Comparison of ENCODE assay signal across 8 mouse cellular contexts in the genomic region with DNA sequence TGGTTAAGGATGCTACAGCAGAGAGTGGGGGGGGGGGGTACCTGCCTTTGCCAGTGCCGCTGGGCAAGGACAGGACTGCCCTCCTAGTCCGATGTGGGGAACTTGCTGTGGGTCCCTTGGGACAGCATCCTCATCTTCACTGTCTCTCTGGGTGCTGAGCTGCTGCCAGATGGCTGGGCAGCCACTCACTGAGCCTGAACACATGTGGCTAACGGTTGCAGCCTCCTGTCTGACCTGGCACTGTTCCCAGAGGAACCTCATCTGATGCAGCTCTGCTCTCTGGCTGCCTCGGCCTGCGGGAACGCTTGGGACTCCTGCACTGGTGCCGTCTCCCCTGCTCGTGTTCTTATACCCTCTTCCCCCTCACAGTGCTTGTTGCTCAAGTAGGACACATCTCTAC. TPM values are rescaled to one million over a fixed set of nuclear protein-coding genes. Genes with fewer than 3 reads are reported as not detected.
DNase-seq lines count a peak whose midpoint lies in the region; ATAC-seq and TF ChIP-seq lines count a peak whose summit lies in the region.

No protein-coding gene starts in this region.

- 30% methylated on average over 8 of the region's 8 CpGs for WGBS in lung, adult 2 months
- WGBS in forebrain, embryonic 15.5 days: 29% methylated on average over 8 of the region's 8 CpGs
- 38% methylated on average over 8 of the region's 8 CpGs for WGBS in hindbrain, embryonic 13.5 days
- WGBS in stomach, embryonic 16.5 days: 44% methylated on average over 8 of the region's 8 CpGs
- WGBS in midbrain, embryonic 11.5 days: 79% methylated on average over 8 of the region's 8 CpGs

- H3K27me3 ChIP-seq in forebrain, embryonic 15.5 days: no peaks in the 10 kb centered on the region
- H3K27me3 ChIP-seq in hindbrain, embryonic 13.5 days: no peaks in the 10 kb centered on the region
- H3K27me3 ChIP-seq in stomach, embryonic 16.5 days (ENCODE audit: control insufficient read depth, insufficient read depth, low read length): no peaks in the 10 kb centered on the region
- H3K27me3 ChIP-seq in midbrain, embryonic 11.5 days (ENCODE audit: control insufficient read depth, insufficient read depth, low read length): no peaks in the 10 kb centered on the region

- H3K36me3 ChIP-seq in forebrain, embryonic 15.5 days: no peaks in the 10 kb centered on the region
- no peaks in the 10 kb centered on the region for H3K36me3 ChIP-seq in hindbrain, embryonic 13.5 days
- no peaks in the 10 kb centered on the region for H3K36me3 ChIP-seq in stomach, embryonic 16.5 days (ENCODE audit: control insufficient read depth, insufficient read depth, low read length)
- H3K36me3 ChIP-seq in midbrain, embryonic 11.5 days (ENCODE audit: control insufficient read depth, insufficient read depth, low read length): no peaks in the 10 kb centered on the region

- peak; percentile 58 for ATAC-seq in forebrain, embryonic 15.5 days (replicated peaks)
- ATAC-seq in hindbrain, embryonic 13.5 days (ENCODE audit: low FRiP score): no peak
- ATAC-seq in stomach, embryonic 16.5 days (ENCODE audit: insufficient read depth, low FRiP score): peak; percentile 49; the same call in 1 of the 2 replicates
- ATAC-seq in midbrain, embryonic 11.5 days (ENCODE audit: low FRiP score): no peak

- H3K9me3 ChIP-seq in forebrain, embryonic 15.5 days: no peaks in the 10 kb centered on the region
- H3K9me3 ChIP-seq in hindbrain, embryonic 13.5 days: no peaks in the 10 kb centered on the region
- no peaks in the 10 kb centered on the region for H3K9me3 ChIP-seq in stomach, embryonic 16.5 days (replicated peaks; ENCODE audit: control insufficient read depth, low read length)
- H3K9me3 ChIP-seq in midbrain, embryonic 11.5 days (ENCODE audit: control insufficient read depth, low read length): no peaks in the 10 kb centered on the region

- H3K9ac ChIP-seq in forebrain, embryonic 15.5 days (replicated peaks): no peak overlapping the region
- H3K9ac ChIP-seq in hindbrain, embryonic 13.5 days: no peak overlapping the region
- peak overlapping the region; percentile 1; the same call in 1 of the 2 replicates for H3K9ac ChIP-seq in stomach, embryonic 16.5 days (ENCODE audit: low read length)
- no peak overlapping the region for H3K9ac ChIP-seq in midbrain, embryonic 11.5 days (ENCODE audit: low read length)

- H3K4me2 ChIP-seq in forebrain, embryonic 15.5 days (replicated peaks): no peak overlapping the region
- no peak overlapping the region for H3K4me2 ChIP-seq in hindbrain, embryonic 13.5 days
- no peak overlapping the region for H3K4me2 ChIP-seq in stomach, embryonic 16.5 days (ENCODE audit: low read depth, low read length)
- no peak overlapping the region for H3K4me2 ChIP-seq in midbrain, embryonic 11.5 days

- TF ChIP-seq CTCF in lung, adult 2 months (IDR thresholded peaks at IDR 0.05; ENCODE audit: insufficient read depth, low read length): no peak

- no peak overlapping the region for H3K4me3 ChIP-seq in lung, adult 2 months (replicated peaks; ENCODE audit: extremely low read depth, low read depth, low read length)
- H3K4me3 ChIP-seq in forebrain, embryonic 15.5 days: no peak overlapping the region
- H3K4me3 ChIP-seq in hindbrain, embryonic 13.5 days: no peak overlapping the region
- H3K4me3 ChIP-seq in stomach, embryonic 16.5 days (replicated peaks; ENCODE audit: low read length): no peak overlapping the region
- H3K4me3 ChIP-seq in midbrain, embryonic 11.5 days (ENCODE audit: low read depth, low read length): no peak overlapping the region

- no peak overlapping the region for H3K27ac ChIP-seq in forebrain, embryonic 15.5 days (replicated peaks)
- peak overlapping the region; percentile 52 for H3K27ac ChIP-seq in hindbrain, embryonic 13.5 days
- H3K27ac ChIP-seq in stomach, embryonic 16.5 days (ENCODE audit: low read length): peak overlapping the region; percentile 76; the same call in 1 of the 2 replicates
- no peak overlapping the region for H3K27ac ChIP-seq in midbrain, embryonic 11.5 days (ENCODE audit: low read depth, low read length)

- H3K4me1 ChIP-seq in lung, adult 2 months (ENCODE audit: control insufficient read depth, insufficient read depth, low read length): peaks cover 55% of the 10 kb centered on the region
- peaks cover 18% of the 10 kb centered on the region for H3K4me1 ChIP-seq in forebrain, embryonic 15.5 days
- peaks cover 33% of the 10 kb centered on the region for H3K4me1 ChIP-seq in hindbrain, embryonic 13.5 days (replicated peaks)
- H3K4me1 ChIP-seq in stomach, embryonic 16.5 days (ENCODE audit: control insufficient read depth, insufficient read depth, low read length): peaks cover 67% of the 10 kb centered on the region
- H3K4me1 ChIP-seq in midbrain, embryonic 11.5 days (ENCODE audit: control insufficient read depth, insufficient read depth, low read length): no peaks in the 10 kb centered on the region

- DNase-seq in lung, adult 18-20 months: peak; percentile 48 to 51
- no peak for DNase-seq in lung, adult 2 months
- DNase-seq in adrenal gland, adult 2 months: peak; percentile 74
- peak; percentile 52 to 64 for DNase-seq in lung, postnatal 4 days
- no peak for DNase-seq in midbrain, embryonic 11.5 days (ENCODE audit: low spot score, missing footprints)

- TF ChIP-seq POLR2A in lung, adult 2 months (IDR thresholded peaks at IDR 0.05; ENCODE audit: borderline replicate concordance, extremely low read depth, low read depth, low read length): no peak

RNA-seq across cellular contexts. Expression of a gene that starts 8.6 kb away (rescaled TPM):
- 52.1 and 61.0 TPM in 2 replicates for polyA plus RNA-seq in lung, adult 2 months (2012; rRNA removed)
- 100 to 1,000 TPM in 1 of 2 experiments, 10 to 100 TPM in 1; 89.7 to 103 TPM for total RNA-seq in adrenal gland, adult 2 months (2021)
- 41.5 and 46.2 TPM in 2 replicates for polyA plus RNA-seq in adrenal gland, adult 2 months (2012; rRNA removed)
- 10.8 and 12.7 TPM in 2 replicates for polyA plus RNA-seq in forebrain, embryonic 15.5 days (2015; fragmentation: Nextera tagmentation; extraction: Ambion mirVana)
- polyA plus RNA-seq in hindbrain, embryonic 13.5 days (2015; fragmentation: Nextera tagmentation; extraction: Ambion mirVana): 15.9 and 16.4 TPM in 2 replicates
- polyA plus RNA-seq in stomach, embryonic 16.5 days (2015; fragmentation: Nextera tagmentation; extraction: Ambion mirVana): 20.0 and 21.3 TPM in 2 replicates
- polyA plus RNA-seq in midbrain, embryonic 11.5 days (2014; fragmentation: Nextera tagmentation; extraction: Ambion mirVana): 23.2 and 25.2 TPM in 2 replicates

Comparison
In these comparisons a context has a peak if more than half of its experiments do, and no peak if none do; other contexts are left out.
1. DNase-seq: peak in lung, adult 18-20 months (2 of 2), adrenal gland, adult 2 months (single experiment) and lung, postnatal 4 days (2 of 2); none in lung, adult 2 months (single experiment) and midbrain, embryonic 11.5 days (single experiment).
2. ATAC-seq: peak in forebrain, embryonic 15.5 days (single experiment) and stomach, embryonic 16.5 days (single experiment); none in hindbrain, embryonic 13.5 days (single experiment) and midbrain, embryonic 11.5 days (single experiment).
3. H3K27ac ChIP-seq: peak in hindbrain, embryonic 13.5 days (single experiment) and stomach, embryonic 16.5 days (single experiment); none in forebrain, embryonic 15.5 days (single experiment) and midbrain, embryonic 11.5 days (single experiment).